Mouse (Mus musculus): ENCODE data around the gene Mxra7. TPM values are rescaled to one million over a fixed set of nuclear protein-coding genes. Genes with fewer than 3 reads are reported as not detected.
A peak's percentile ranks its signal among the peaks of the same experiment; 100 is the strongest.
"Not testable (repeated sequence)": the region's sequence is repeated elsewhere in the genome, so short reads cannot be mapped to it uniquely, and the experiment has no call there.

Gene Mxra7
- polyA plus RNA-seq, 1 experiment from 2014 or later: 19.6 TPM

- H3K27ac ChIP-seq: no peak overlapping the region
- H3K9me3 ChIP-seq: no peaks in the 10 kb centered on the region
- H3K36me3 ChIP-seq: no peaks in the 10 kb centered on the region
- 68% methylated on average over 5 of the region's 5 CpGs for WGBS
- H3K4me2 ChIP-seq: no peak overlapping the region; the same call in 1 of the 2 replicates
- ATAC-seq (ENCODE audit: insufficient number of reproducible peaks, insufficient read depth, low FRiP score, low TSS enrichment, low read depth): no peak
- H3K27me3 ChIP-seq: no peaks in the 10 kb centered on the region
- no peak overlapping the region for H3K4me3 ChIP-seq
- peaks cover 51% of the 10 kb centered on the region for H3K4me1 ChIP-seq
- 0 out of 2 replicates have a peak overlapping the region, but pooled peaks have one; percentile 6 for H3K9ac ChIP-seq
Measured at GRCm38 (mm10) chr11:116825230-116825629, 2.6 kb downstream of the Mxra7 start.

GRCm38 (mm10) chr11:116823885-116824284, 4.0 kb downstream of the Mxra7 start:
- peaks cover 52% of the 10 kb centered on the region for H3K4me1 ChIP-seq
- not testable (repeated sequence) for H3K4me3 ChIP-seq; H3K36me3 ChIP-seq; H3K27me3 ChIP-seq; H3K4me2 ChIP-seq; ATAC-seq (ENCODE audit: insufficient number of reproducible peaks, insufficient read depth, low FRiP score, low TSS enrichment, low read depth); H3K9ac ChIP-seq; H3K9me3 ChIP-seq; H3K27ac ChIP-seq
- WGBS: 94% methylated on average over 10 of the region's 10 CpGs

- no peak overlapping the region for H3K4me3 ChIP-seq
Measured at GRCm38 (mm10) chr11:116823255-116823654, 4.6 kb downstream of the Mxra7 start.

GRCm38 (mm10) chr11:116822626-116823025, 5.2 kb downstream of the Mxra7 start:
- ATAC-seq (ENCODE audit: insufficient number of reproducible peaks, insufficient read depth, low FRiP score, low TSS enrichment, low read depth): no peak
- no peak overlapping the region for H3K27ac ChIP-seq
- H3K9ac ChIP-seq: 0 out of 2 replicates have a peak overlapping the region, but pooled peaks have one; percentile 32
- 91% methylated on average over 10 of the region's 10 CpGs for WGBS
- no peak overlapping the region for H3K4me2 ChIP-seq
- H3K4me1 ChIP-seq: peaks cover 43% of the 10 kb centered on the region
- no peak overlapping the region for H3K4me3 ChIP-seq
- no peaks in the 10 kb centered on the region for H3K36me3 ChIP-seq
- H3K27me3 ChIP-seq: no peaks in the 10 kb centered on the region
- no peaks in the 10 kb centered on the region for H3K9me3 ChIP-seq

More at GRCm38 (mm10) chr11:116823255-116823654, 4.6 kb downstream of the Mxra7 start:
- Histone ChIP-seq H3K27me3 (no peaks in the 10 kb centered on the region), H3K9me3 (no peaks in the 10 kb centered on the region), H3K36me3 (no peaks in the 10 kb centered on the region), H3K27ac (no peak overlapping the region), H3K9ac (no peak overlapping the region), H3K4me2 (no peak overlapping the region), H3K4me1 (peaks cover 46% of the 10 kb centered on the region)
- no peak for ATAC-seq (ENCODE audit: insufficient number of reproducible peaks, insufficient read depth, low FRiP score, low TSS enrichment, low read depth)
- WGBS: 98% methylated on average over 2 of the region's 2 CpGs

GRCm38 (mm10) chr11:116822215-116822614, 5.6 kb downstream of the Mxra7 start:
- no peaks in the 10 kb centered on the region for H3K9me3 ChIP-seq
- WGBS: 68% methylated on average over 10 of the region's 10 CpGs
- H3K27ac ChIP-seq: no peak overlapping the region
- no peak for ATAC-seq (ENCODE audit: insufficient number of reproducible peaks, insufficient read depth, low FRiP score, low TSS enrichment, low read depth)
- H3K4me2 ChIP-seq: no peak overlapping the region
- H3K4me1 ChIP-seq: peaks cover 43% of the 10 kb centered on the region
- H3K4me3 ChIP-seq: no peak overlapping the region
- H3K36me3 ChIP-seq: no peaks in the 10 kb centered on the region
- 0 out of 2 replicates have a peak overlapping the region, but pooled peaks have one; percentile 32 for H3K9ac ChIP-seq
- no peaks in the 10 kb centered on the region for H3K27me3 ChIP-seq

GRCm38 (mm10) chr11:116821057-116821940, 6.5 kb downstream of the Mxra7 start:
- no peak overlapping the region for H3K9ac ChIP-seq
- no peaks in the 10 kb centered on the region for H3K36me3 ChIP-seq
- H3K4me1 ChIP-seq: peaks cover 39% of the 10 kb centered on the region

GRCm38 (mm10) chr11:116819932-116820593, 7.8 kb downstream of the Mxra7 start:
- H3K9ac ChIP-seq: 0 out of 2 replicates have a peak overlapping the region, but pooled peaks have one; percentile 40
- no peaks in the 10 kb centered on the region for H3K9me3 ChIP-seq
- no peak for ATAC-seq (ENCODE audit: insufficient number of reproducible peaks, insufficient read depth, low FRiP score, low TSS enrichment, low read depth)
- no peak overlapping the region for H3K27ac ChIP-seq
- no peaks in the 10 kb centered on the region for H3K27me3 ChIP-seq
- H3K4me1 ChIP-seq: peaks cover 42% of the 10 kb centered on the region
- WGBS: 90% methylated on average over 5 of the region's 5 CpGs
- H3K4me2 ChIP-seq: no peak overlapping the region
- H3K36me3 ChIP-seq: no peaks in the 10 kb centered on the region
- H3K4me3 ChIP-seq: no peak overlapping the region

More at GRCm38 (mm10) chr11:116821057-116821940, 6.5 kb downstream of the Mxra7 start:
- no peak overlapping the region for H3K27ac ChIP-seq
- no peaks in the 10 kb centered on the region for H3K9me3 ChIP-seq
- 74% methylated on average over 13 of the region's 13 CpGs for WGBS
- ATAC-seq (ENCODE audit: insufficient number of reproducible peaks, insufficient read depth, low FRiP score, low TSS enrichment, low read depth): no peak
- no peak overlapping the region for H3K4me3 ChIP-seq
- no peak overlapping the region for H3K4me2 ChIP-seq
- no peaks in the 10 kb centered on the region for H3K27me3 ChIP-seq

- Histone ChIP-seq H3K27me3 (no peaks in the 10 kb centered on the region), H3K36me3 (no peaks in the 10 kb centered on the region), H3K27ac (0 out of 2 replicates have a peak overlapping the region, but pooled peaks have one; percentile 13), H3K9ac (no peak overlapping the region), H3K4me1 (peaks cover 55% of the 10 kb centered on the region), H3K9me3 (no peaks in the 10 kb centered on the region), H3K4me3 (no peak overlapping the region), H3K4me2 (no peak overlapping the region)
- WGBS: 64% methylated on average over 8 of the region's 8 CpGs
- ATAC-seq (ENCODE audit: insufficient number of reproducible peaks, insufficient read depth, low FRiP score, low TSS enrichment, low read depth): no peak
Measured at GRCm38 (mm10) chr11:116818722-116819121, 9.1 kb downstream of the Mxra7 start.

GRCm38 (mm10) chr11:116817567-116817966, 10.3 kb downstream of the Mxra7 start:
- 92% methylated on average over 5 of the region's 5 CpGs for WGBS
- no peaks in the 10 kb centered on the region for H3K36me3 ChIP-seq
- H3K27ac ChIP-seq: no peak overlapping the region
- H3K4me1 ChIP-seq: peaks cover 65% of the 10 kb centered on the region
- H3K4me2 ChIP-seq: no peak overlapping the region
- H3K4me3 ChIP-seq: no peak overlapping the region
- no peaks in the 10 kb centered on the region for H3K27me3 ChIP-seq
- no peaks in the 10 kb centered on the region for H3K9me3 ChIP-seq
- no peak overlapping the region for H3K9ac ChIP-seq
- ATAC-seq (ENCODE audit: insufficient number of reproducible peaks, insufficient read depth, low FRiP score, low TSS enrichment, low read depth): no peak

- Histone ChIP-seq H3K36me3 (no peaks in the 10 kb centered on the region), H3K9ac (no peak overlapping the region), H3K27me3 (no peaks in the 10 kb centered on the region), H3K4me1 (peaks cover 68% of the 10 kb centered on the region), H3K4me3 (no peak overlapping the region), H3K27ac (no peak overlapping the region), H3K4me2 (no peak overlapping the region), H3K9me3 (no peaks in the 10 kb centered on the region)
- WGBS: 64% methylated on average over 5 of the region's 5 CpGs
- no peak for ATAC-seq (ENCODE audit: insufficient number of reproducible peaks, insufficient read depth, low FRiP score, low TSS enrichment, low read depth)
Measured at GRCm38 (mm10) chr11:116816769-116817168, 11.1 kb downstream of the Mxra7 start.

- no peak overlapping the region; the same call in 1 of the 2 replicates for H3K4me3 ChIP-seq
- no peaks in the 10 kb centered on the region for H3K36me3 ChIP-seq
- H3K4me2 ChIP-seq: peak overlapping the region; percentile 45
- ATAC-seq (ENCODE audit: insufficient number of reproducible peaks, insufficient read depth, low FRiP score, low TSS enrichment, low read depth): no peak
- peaks cover 64% of the 10 kb centered on the region for H3K4me1 ChIP-seq
- H3K27me3 ChIP-seq: peaks cover 8% of the 10 kb centered on the region; the same call in 1 of the 2 replicates
- H3K9ac ChIP-seq: peak overlapping the region; percentile 53; the same call in 1 of the 2 replicates
- no peaks in the 10 kb centered on the region for H3K9me3 ChIP-seq
- peak overlapping the region; percentile 94 for H3K27ac ChIP-seq
- 26% methylated on average over 7 of the region's 7 CpGs for WGBS
Measured at GRCm38 (mm10) chr11:116814884-116815415, 12.9 kb downstream of the Mxra7 start.

Measured in embryonic facial prominence, embryonic 13.5 days (tissue).